Mouse (Mus musculus): ENCODE data around the gene Klhl30. TPM values are rescaled to one million over a fixed set of nuclear protein-coding genes. Genes with fewer than 3 reads are reported as not detected.

Klhl30 gene
- total RNA-seq, 2 experiments from 2014 or later: 51.2 to 55.4 TPM

Other genes starting within 250 kb of the Klhl30 start
- gene Rbm44, start 205.9 kb upstream of the Klhl30 start, total RNA-seq (2021): 1 to 10 TPM in 1 of 2 experiments, under 1 TPM in 1; 0.88 to 1.1 TPM
- gene Ramp1, start 171.2 kb upstream of the Klhl30 start, total RNA-seq (2021): 10 to 100 TPM; 24.3 to 26.8 TPM
- gene Ube2f, start 100.7 kb upstream of the Klhl30 start, total RNA-seq (2021): 10 to 100 TPM; 49.3 to 55.0 TPM
- 10 to 100 TPM; 14.4 to 17.5 TPM for gene Scly, start 52.7 kb upstream of the Klhl30 start, total RNA-seq (2021)
- gene Espnl, start 28.9 kb upstream of the Klhl30 start, total RNA-seq (2021): under 1 TPM; 0.14 to 0.18 TPM
- 1 to 10 TPM; 1.1 to 1.4 TPM for gene Erfe, start 15.4 kb downstream of the Klhl30 start, total RNA-seq (2021)
- gene Ilkap, start 47.8 kb downstream of the Klhl30 start, total RNA-seq (2021): 10 to 100 TPM; 58.2 to 59.1 TPM
- 10 to 100 TPM; 29.6 to 30.6 TPM for gene Hes6, start 63.0 kb downstream of the Klhl30 start, total RNA-seq (2021)
- gene Per2, start 108.3 kb downstream of the Klhl30 start, total RNA-seq (2021): 10 to 100 TPM in 1 of 2 experiments, 1 to 10 TPM in 1; 8.5 to 11.2 TPM
- gene Traf3ip1, start 143.6 kb downstream of the Klhl30 start, total RNA-seq (2021): 1 to 10 TPM; 4.3 to 4.6 TPM
- gene Asb1, start 189.5 kb downstream of the Klhl30 start, total RNA-seq (2021): 10 to 100 TPM; 17.5 to 18.2 TPM

All from heart, postnatal 4 days (tissue).